Mouse (Mus musculus): ENCODE measurements at regions not wholly inside any gene's neighbourhood (a gene's known extent, or its start where the extent isn't known, plus 50 kb on each side); places are given as distances from the start of the nearest gene placed in this dataset.
A peak's percentile ranks its signal among the peaks of the same experiment; 100 is the strongest.

GRCm38 (mm10) chr10:19412926-19413325 is 56.6 kb downstream of the Olig3 start:
- Histone ChIP-seq H3K4me2 (replicated peaks; ENCODE audit: low read depth, low read length) (no peak overlapping the region), H3K9me3 (ENCODE audit: low read length) (no peaks in the 10 kb centered on the region), H3K36me3 (ENCODE audit: insufficient read depth, low read length) (no peaks in the 10 kb centered on the region), H3K27ac (ENCODE audit: low read length) (no peak overlapping the region), H3K4me1 (ENCODE audit: insufficient read depth, low read length) (no peaks in the 10 kb centered on the region), H3K4me3 (ENCODE audit: low read length) (no peak overlapping the region), H3K9ac (replicated peaks; ENCODE audit: low read length) (no peak overlapping the region), H3K27me3 (ENCODE audit: insufficient read depth, low read length) (no peaks in the 10 kb centered on the region)
- WGBS: 37% methylated on average over 2 of the region's 2 CpGs
- no peak for ATAC-seq (ENCODE audit: low FRiP score, low TSS enrichment)

DNA sequence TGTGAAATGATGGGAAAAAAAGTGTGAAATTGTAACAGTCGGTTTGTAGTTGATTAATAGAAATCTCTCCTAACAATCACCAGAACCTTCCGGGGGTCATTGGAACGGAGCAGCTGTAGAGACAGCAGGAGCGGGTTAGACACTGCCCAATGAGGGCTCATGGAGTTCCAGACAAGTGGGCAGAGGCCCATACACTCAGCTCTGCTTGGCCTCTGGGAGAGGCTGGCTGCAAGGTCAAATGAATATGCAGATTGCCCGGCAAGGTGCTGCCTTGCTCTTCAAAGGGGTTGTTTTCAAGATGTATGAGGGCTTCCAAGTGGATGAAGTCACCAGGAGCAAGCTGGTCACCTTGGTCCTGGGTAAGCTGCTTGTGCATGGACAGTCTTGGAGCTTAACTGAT is 57.6 kb downstream of the Olig3 start:
- Histone ChIP-seq H3K9ac (replicated peaks; ENCODE audit: low read length) (no peak overlapping the region), H3K4me2 (replicated peaks; ENCODE audit: low read depth, low read length) (no peak overlapping the region), H3K27ac (ENCODE audit: low read length) (no peak overlapping the region), H3K36me3 (ENCODE audit: insufficient read depth, low read length) (no peaks in the 10 kb centered on the region), H3K4me1 (ENCODE audit: insufficient read depth, low read length) (no peaks in the 10 kb centered on the region), H3K9me3 (ENCODE audit: low read length) (no peaks in the 10 kb centered on the region), H3K4me3 (ENCODE audit: low read length) (no peak overlapping the region), H3K27me3 (ENCODE audit: insufficient read depth, low read length) (no peaks in the 10 kb centered on the region)
- 27% methylated on average over 5 of the region's 5 CpGs for WGBS
- no peak for ATAC-seq (ENCODE audit: low FRiP score, low TSS enrichment)

DNA sequence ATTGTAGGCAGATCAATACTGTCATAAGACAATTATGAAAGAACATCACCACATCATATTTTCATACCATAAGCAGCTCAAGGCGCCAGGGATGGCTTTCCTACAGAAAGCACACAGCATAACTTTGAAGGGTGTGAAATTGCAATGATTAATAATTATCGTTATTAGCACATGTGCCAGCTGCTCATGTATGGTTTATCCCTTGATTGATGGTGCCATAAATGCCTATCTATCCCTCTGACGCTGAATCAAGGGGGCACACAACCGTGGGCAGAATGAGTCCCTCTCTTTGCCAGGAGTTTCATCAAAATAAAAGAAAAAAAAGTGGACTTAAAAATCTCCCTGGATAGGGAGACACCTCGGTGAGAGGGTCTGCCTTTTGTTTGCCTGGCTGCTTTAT is 58.5 kb downstream of the Olig3 start:
- ATAC-seq (ENCODE audit: low FRiP score, low TSS enrichment): no peak
- Histone ChIP-seq H3K4me1 (ENCODE audit: insufficient read depth, low read length) (no peaks in the 10 kb centered on the region), H3K27me3 (ENCODE audit: insufficient read depth, low read length) (no peaks in the 10 kb centered on the region), H3K27ac (ENCODE audit: low read length) (no peak overlapping the region), H3K4me3 (ENCODE audit: low read length) (no peak overlapping the region), H3K9me3 (ENCODE audit: low read length) (0 out of 2 replicates have a peak, but pooled peaks cover 2% of the 10 kb centered on the region), H3K36me3 (ENCODE audit: insufficient read depth, low read length) (no peaks in the 10 kb centered on the region), H3K9ac (replicated peaks; ENCODE audit: low read length) (no peak overlapping the region), H3K4me2 (replicated peaks; ENCODE audit: low read depth, low read length) (no peak overlapping the region)
- WGBS: 28% methylated on average over 5 of the region's 5 CpGs

GRCm38 (mm10) chr10:19424030-19424429 is 67.7 kb downstream of the Olig3 start:
- Histone ChIP-seq H3K4me3 (ENCODE audit: low read length) (no peak overlapping the region), H3K27ac (ENCODE audit: low read length) (no peak overlapping the region), H3K36me3 (ENCODE audit: insufficient read depth, low read length) (no peaks in the 10 kb centered on the region), H3K9me3 (ENCODE audit: low read length) (0 out of 2 replicates have a peak, but pooled peaks cover 4% of the 10 kb centered on the region), H3K9ac (replicated peaks; ENCODE audit: low read length) (no peak overlapping the region), H3K4me1 (ENCODE audit: insufficient read depth, low read length) (no peaks in the 10 kb centered on the region), H3K27me3 (ENCODE audit: insufficient read depth, low read length) (no peaks in the 10 kb centered on the region), H3K4me2 (replicated peaks; ENCODE audit: low read depth, low read length) (no peak overlapping the region)
- no peak for ATAC-seq (ENCODE audit: low FRiP score, low TSS enrichment)
- 74% methylated on average over 1 of the region's 1 CpGs for WGBS

DNA sequence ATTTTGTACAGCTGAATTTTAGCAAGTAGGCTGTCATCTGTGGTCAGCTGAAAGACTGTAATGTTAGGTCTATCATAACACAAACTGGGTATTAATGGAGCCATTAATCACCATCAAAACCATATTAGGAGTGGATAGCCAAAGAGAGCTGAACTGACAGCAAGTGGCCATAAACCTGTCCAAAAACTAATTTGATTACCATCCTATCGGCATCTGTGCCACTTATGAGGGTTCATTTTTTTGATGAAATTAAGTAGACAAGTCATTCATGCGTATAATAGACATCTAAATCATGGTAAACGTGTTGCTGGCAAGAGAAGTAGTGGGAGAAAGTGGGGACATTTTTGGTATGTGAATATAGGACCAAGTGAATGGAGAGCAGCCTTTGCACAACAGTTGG is 68.6 kb downstream of the Olig3 start:
- H3K27ac ChIP-seq (ENCODE audit: low read length): no peak overlapping the region
- H3K27me3 ChIP-seq (ENCODE audit: insufficient read depth, low read length): no peaks in the 10 kb centered on the region
- H3K4me2 ChIP-seq (replicated peaks; ENCODE audit: low read depth, low read length): no peak overlapping the region
- 0 out of 2 replicates have a peak, but pooled peaks cover under 1% of the 10 kb centered on the region for H3K9me3 ChIP-seq (ENCODE audit: low read length)
- H3K4me1 ChIP-seq (ENCODE audit: insufficient read depth, low read length): no peaks in the 10 kb centered on the region
- no peaks in the 10 kb centered on the region for H3K36me3 ChIP-seq (ENCODE audit: insufficient read depth, low read length)
- WGBS: 59% methylated on average over 3 of the region's 3 CpGs
- ATAC-seq (ENCODE audit: low FRiP score, low TSS enrichment): no peak
- no peak overlapping the region for H3K4me3 ChIP-seq (ENCODE audit: low read length)
- no peak overlapping the region for H3K9ac ChIP-seq (replicated peaks; ENCODE audit: low read length)

DNA sequence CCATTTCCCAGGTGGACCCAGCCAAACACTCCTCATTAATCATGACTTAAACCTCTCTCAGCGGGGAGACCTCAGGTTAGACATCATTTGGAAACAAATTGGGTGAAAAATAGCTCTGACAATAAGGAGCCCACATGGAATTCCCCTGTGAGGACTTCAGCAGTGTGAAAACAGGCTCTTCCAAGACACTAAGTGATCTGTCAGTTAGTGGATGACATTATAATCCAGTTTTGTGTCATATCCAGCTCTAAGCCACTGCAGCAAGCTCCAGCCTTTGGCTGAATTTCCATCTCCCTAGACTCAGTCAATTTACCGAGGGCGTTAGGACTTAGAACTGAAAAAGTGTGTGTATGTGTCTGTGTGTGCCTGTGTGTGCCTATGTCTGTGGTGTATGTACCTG is 70.5 kb downstream of the Olig3 start:
- Histone ChIP-seq H3K9me3 (ENCODE audit: low read length) (no peaks in the 10 kb centered on the region), H3K9ac (replicated peaks; ENCODE audit: low read length) (no peak overlapping the region), H3K4me2 (replicated peaks; ENCODE audit: low read depth, low read length) (no peak overlapping the region), H3K4me3 (ENCODE audit: low read length) (no peak overlapping the region), H3K36me3 (ENCODE audit: insufficient read depth, low read length) (no peaks in the 10 kb centered on the region), H3K4me1 (ENCODE audit: insufficient read depth, low read length) (no peaks in the 10 kb centered on the region), H3K27me3 (ENCODE audit: insufficient read depth, low read length) (no peaks in the 10 kb centered on the region), H3K27ac (ENCODE audit: low read length) (no peak overlapping the region)
- ATAC-seq (ENCODE audit: low FRiP score, low TSS enrichment): no peak
- 85% methylated on average over 3 of the region's 3 CpGs for WGBS

- no peak for ATAC-seq (ENCODE audit: low FRiP score, low TSS enrichment)
- Histone ChIP-seq H3K4me1 (ENCODE audit: insufficient read depth, low read length) (no peaks in the 10 kb centered on the region), H3K36me3 (ENCODE audit: insufficient read depth, low read length) (no peaks in the 10 kb centered on the region), H3K9me3 (ENCODE audit: low read length) (no peaks in the 10 kb centered on the region), H3K4me3 (ENCODE audit: low read length) (no peak overlapping the region), H3K4me2 (replicated peaks; ENCODE audit: low read depth, low read length) (no peak overlapping the region), H3K9ac (replicated peaks; ENCODE audit: low read length) (no peak overlapping the region), H3K27me3 (ENCODE audit: insufficient read depth, low read length) (no peaks in the 10 kb centered on the region), H3K27ac (ENCODE audit: low read length) (no peak overlapping the region)
- 85% methylated on average over 4 of the region's 4 CpGs for WGBS
Measured at GRCm38 (mm10) chr10:19432515-19432914, 76.2 kb downstream of the Olig3 start.

GRCm38 (mm10) chr10:19434661-19435060 is 78.3 kb downstream of the Olig3 start:
- no peaks in the 10 kb centered on the region for H3K9me3 ChIP-seq (ENCODE audit: low read length)
- no peak overlapping the region for H3K27ac ChIP-seq (ENCODE audit: low read length)
- 56% methylated on average over 6 of the region's 6 CpGs for WGBS
- H3K4me3 ChIP-seq (ENCODE audit: low read length): no peak overlapping the region
- no peak overlapping the region for H3K9ac ChIP-seq (replicated peaks; ENCODE audit: low read length)
- no peaks in the 10 kb centered on the region for H3K36me3 ChIP-seq (ENCODE audit: insufficient read depth, low read length)
- H3K27me3 ChIP-seq (ENCODE audit: insufficient read depth, low read length): no peaks in the 10 kb centered on the region
- no peak overlapping the region for H3K4me2 ChIP-seq (replicated peaks; ENCODE audit: low read depth, low read length)
- no peaks in the 10 kb centered on the region for H3K4me1 ChIP-seq (ENCODE audit: insufficient read depth, low read length)
- no peak for ATAC-seq (ENCODE audit: low FRiP score, low TSS enrichment)

DNA sequence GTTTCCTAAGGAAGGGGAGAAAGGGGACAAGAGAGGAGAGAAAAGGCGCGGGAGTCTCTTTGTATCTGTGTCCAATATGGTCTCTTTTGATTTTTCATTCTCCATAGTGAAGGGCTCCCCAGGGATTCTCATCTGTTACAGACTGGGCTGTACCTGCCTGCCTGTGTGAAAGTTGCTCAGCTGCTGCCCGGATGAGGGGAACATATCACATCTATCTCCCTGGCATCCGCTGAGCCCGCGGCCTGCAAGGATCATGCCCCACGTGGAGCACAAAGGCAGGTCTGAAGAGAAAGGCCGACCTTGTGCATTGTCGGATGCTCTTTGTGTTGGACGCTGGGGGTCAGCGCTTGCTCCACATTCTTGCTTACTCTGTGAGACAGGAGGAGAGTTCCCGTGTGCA is 85.5 kb downstream of the Olig3 start:
- Histone ChIP-seq H3K36me3 (ENCODE audit: insufficient read depth, low read length) (no peaks in the 10 kb centered on the region), H3K27ac (ENCODE audit: low read length) (no peak overlapping the region), H3K4me3 (ENCODE audit: low read length) (no peak overlapping the region), H3K9ac (replicated peaks; ENCODE audit: low read length) (no peak overlapping the region), H3K9me3 (ENCODE audit: low read length) (no peaks in the 10 kb centered on the region), H3K4me2 (replicated peaks; ENCODE audit: low read depth, low read length) (no peak overlapping the region), H3K27me3 (ENCODE audit: insufficient read depth, low read length) (no peaks in the 10 kb centered on the region), H3K4me1 (ENCODE audit: insufficient read depth, low read length) (no peaks in the 10 kb centered on the region)
- WGBS: 56% methylated on average over 12 of the region's 12 CpGs
- ATAC-seq (ENCODE audit: low FRiP score, low TSS enrichment): 0 out of 2 replicates have a peak, but pooled peaks have one; percentile 51

DNA sequence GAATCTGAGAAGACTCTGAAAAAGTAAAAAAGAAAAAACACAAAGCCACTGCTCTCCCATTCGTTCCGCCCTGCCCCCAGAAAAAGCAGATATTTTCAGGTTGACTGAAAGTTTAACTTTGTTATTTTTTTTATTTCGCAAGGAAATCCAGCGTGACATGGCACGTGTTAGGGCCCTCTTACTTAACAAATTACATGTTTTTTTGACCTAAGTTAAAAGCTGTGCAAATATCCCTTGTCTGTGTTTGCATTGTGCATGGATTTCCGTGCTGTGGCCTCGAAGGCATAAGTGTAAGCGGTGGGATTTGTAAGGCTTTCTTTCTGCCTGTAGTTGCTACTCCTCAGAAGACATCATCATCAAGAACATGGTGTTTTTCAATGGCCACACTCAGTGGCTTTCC is 87.2 kb downstream of the Olig3 start:
- Histone ChIP-seq H3K9me3 (ENCODE audit: low read length) (no peaks in the 10 kb centered on the region), H3K9ac (replicated peaks; ENCODE audit: low read length) (no peak overlapping the region), H3K27ac (ENCODE audit: low read length) (no peak overlapping the region), H3K27me3 (ENCODE audit: insufficient read depth, low read length) (no peaks in the 10 kb centered on the region), H3K4me2 (replicated peaks; ENCODE audit: low read depth, low read length) (peak overlapping the region; percentile 34), H3K4me3 (ENCODE audit: low read length) (no peak overlapping the region), H3K36me3 (ENCODE audit: insufficient read depth, low read length) (no peaks in the 10 kb centered on the region), H3K4me1 (ENCODE audit: insufficient read depth, low read length) (no peaks in the 10 kb centered on the region)
- no peak for ATAC-seq (ENCODE audit: low FRiP score, low TSS enrichment)
- 30% methylated on average over 8 of the region's 8 CpGs for WGBS
